Mouse (Mus musculus): ENCODE results near the gene Dctpp1. TPM values are rescaled to one million over a fixed set of nuclear protein-coding genes. Genes with fewer than 3 reads are reported as not detected.
"Not testable (repeated sequence)": the region's sequence is repeated elsewhere in the genome, so short reads cannot be mapped to it uniquely, and the experiment has no call there.

Gene Dctpp1
- total RNA-seq, 2 experiments from 2014 or later = 62.4 to 106 TPM

GRCm38 (mm10) chr7:127270666-127271065, 10.2 kb upstream of the Dctpp1 start:
- no peak for ATAC-seq (replicated peaks; ENCODE audit: poor library complexity)

- ATAC-seq (replicated peaks; ENCODE audit: poor library complexity) = peak; percentile 49
These were observed 9.7 kb upstream of the Dctpp1 start for GRCm38 (mm10) chr7:127270256-127270655.

GRCm38 (mm10) chr7:127263526-127263925, 3.0 kb upstream of the Dctpp1 start:
- no peak for ATAC-seq (replicated peaks; ENCODE audit: poor library complexity)

DNA sequence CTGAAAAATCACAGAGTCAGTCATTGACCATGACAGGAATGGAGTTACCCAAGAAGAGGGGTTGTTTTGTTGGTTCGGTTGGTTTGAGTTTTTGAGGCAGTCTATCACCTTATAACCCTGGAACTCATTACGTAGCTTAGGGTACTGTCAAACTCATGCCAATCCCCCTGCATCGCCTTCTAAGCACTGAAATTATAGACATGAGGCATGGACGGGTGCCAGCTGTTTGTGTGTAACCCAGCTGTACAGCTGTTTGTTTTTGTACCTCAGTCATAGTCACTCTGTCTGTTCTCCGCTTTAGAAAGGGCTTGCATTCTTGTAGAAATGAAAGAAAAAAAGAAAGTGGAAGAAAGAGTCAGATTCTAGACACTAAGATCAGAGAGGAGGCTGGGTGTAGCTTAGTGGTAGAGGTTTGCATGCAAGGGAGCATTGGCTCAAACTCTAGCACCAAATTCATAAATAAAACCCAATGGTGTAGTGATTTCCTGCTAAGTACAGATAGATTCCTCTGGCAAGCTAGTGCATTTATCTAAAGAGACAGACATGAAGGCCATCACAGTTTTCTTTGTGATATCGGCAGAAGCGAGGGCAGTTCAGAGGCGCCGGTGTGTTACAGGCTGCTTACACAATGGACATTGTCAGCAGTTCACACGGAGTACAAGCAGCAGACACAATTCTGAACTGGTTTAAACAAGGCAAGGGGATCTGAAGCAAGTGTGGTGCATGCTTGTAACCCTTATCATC, 1.9 kb upstream of the Dctpp1 start:
- peak; percentile 33 for ATAC-seq (replicated peaks; ENCODE audit: poor library complexity)

DNA sequence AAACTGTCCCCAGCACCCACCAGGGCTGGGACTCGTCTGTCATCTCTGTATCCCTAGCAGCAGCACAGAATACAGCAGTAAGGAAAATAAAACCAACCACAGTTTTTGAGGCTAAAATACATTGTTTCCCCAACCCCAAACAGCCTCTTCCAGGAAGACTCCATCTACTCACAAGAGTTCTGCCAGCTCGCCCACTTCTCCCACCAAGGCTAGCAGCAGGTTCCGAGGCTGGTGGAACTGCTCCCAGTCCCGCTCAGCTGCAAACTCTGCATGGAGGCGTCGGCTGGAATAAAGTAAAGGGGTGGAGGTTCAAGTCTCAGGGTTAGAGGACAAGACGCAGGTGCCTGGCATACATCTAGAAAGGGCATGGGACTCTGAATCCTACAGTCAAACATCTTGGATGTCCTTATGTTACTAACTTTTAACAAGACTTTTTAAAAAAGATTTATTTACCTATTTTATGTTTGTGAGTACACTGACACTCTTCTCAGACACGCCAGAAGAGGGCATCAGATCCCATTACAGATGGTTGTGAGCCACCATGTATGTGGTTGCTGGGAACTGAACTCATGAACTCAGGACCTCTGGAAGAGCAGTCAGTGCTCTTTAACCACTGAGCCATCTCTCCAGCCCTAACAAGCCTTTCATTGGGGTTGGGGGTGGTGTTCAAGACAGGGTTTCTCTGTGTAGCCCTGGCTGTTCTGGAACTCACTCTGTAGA, 1.2 kb downstream of the Dctpp1 start:
- no peak for ATAC-seq (replicated peaks; ENCODE audit: poor library complexity)

- ATAC-seq (replicated peaks; ENCODE audit: poor library complexity) = no peak
These were observed 4.0 kb downstream of the Dctpp1 start for GRCm38 (mm10) chr7:127256518-127256917.

- no peak for ATAC-seq (replicated peaks; ENCODE audit: poor library complexity)
These were observed 4.5 kb downstream of the Dctpp1 start for GRCm38 (mm10) chr7:127255965-127256364.

DNA sequence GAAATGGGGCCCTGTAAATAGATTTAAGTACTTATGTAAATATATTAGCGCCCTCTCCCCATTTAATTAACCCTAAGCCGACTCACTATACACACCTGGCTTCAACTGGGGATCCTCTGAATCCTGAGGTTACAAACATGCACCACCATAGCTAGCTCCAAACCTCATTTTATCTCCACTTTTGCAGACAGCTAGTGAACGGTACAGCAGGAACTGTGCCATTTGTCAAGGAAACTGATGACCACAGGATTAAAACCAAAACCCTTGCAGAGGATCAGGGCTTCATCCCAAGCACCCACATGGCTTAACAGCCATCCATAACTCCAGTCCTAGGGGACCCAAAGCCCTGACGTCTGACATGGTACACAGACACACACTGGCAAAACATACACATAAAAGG, 5.5 kb downstream of the Dctpp1 start:
- no peak for ATAC-seq (replicated peaks; ENCODE audit: poor library complexity)

DNA sequence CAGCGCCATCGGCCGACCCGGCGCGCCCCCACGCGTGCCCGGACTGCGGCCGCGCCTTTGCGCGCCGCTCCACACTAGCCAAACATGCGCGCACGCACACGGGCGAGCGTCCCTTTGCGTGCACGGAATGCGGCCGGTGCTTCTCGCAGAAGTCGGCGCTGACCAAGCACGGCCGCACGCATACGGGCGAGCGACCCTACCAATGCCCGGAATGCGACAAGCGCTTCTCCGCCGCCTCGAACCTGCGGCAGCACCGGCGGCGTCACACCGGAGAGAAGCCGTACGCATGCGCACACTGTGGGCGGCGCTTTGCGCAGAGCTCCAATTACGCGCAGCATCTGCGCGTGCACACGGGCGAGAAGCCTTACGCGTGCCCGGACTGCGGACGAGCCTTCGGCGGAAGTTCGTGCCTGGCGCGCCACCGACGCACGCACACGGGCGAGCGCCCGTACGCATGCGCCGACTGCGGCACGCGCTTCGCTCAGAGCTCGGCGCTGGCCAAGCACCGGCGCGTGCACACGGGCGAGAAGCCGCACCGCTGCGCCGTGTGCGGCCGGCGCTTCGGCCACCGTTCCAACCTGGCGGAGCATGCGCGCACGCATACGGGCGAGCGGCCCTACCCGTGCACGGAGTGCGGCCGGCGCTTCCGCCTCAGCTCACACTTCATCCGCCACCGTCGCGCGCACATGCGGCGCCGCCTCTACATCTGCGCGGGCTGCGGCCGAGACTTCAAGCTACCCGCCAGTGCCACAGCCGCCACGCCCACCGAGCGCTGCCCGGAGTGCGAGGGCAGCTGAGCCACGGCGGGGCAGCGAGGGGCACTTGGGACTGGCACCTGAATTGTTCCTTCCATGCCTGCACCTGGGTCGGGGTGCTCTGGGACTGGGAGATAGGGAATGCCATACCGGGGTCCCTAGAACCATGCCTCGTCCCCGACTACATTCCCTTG, 6.4 kb downstream of the Dctpp1 start:
- peak; percentile 77 for ATAC-seq (replicated peaks; ENCODE audit: poor library complexity)

GRCm38 (mm10) chr7:127253341-127253740, 7.2 kb downstream of the Dctpp1 start:
- no peak for ATAC-seq (replicated peaks; ENCODE audit: poor library complexity)

DNA sequence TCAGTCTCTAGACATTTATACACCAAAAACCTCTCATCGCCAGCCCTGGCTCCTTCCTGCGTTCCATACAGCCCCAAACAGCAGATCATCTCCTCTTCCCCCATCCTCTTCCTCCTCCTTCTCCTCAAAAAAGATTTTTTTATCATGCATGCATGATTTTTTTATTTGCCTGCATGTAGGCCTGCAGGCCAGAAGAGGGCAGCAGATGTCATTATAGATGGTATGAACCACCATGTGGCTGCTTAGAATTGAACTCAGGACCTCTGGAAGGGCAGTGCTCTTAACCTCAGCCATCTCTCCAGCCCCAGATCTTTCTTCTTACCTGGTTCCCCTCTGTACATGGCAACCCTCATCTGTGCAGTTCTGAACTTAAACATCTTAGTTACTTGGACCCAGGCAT, 8.1 kb downstream of the Dctpp1 start:
- peak; percentile 14; the same call in 1 of the 2 replicates for ATAC-seq (replicated peaks; ENCODE audit: poor library complexity)

- not testable (repeated sequence) for ATAC-seq (replicated peaks; ENCODE audit: poor library complexity)
These were observed 10.0 kb downstream of the Dctpp1 start for GRCm38 (mm10) chr7:127250511-127250910.

DNA sequence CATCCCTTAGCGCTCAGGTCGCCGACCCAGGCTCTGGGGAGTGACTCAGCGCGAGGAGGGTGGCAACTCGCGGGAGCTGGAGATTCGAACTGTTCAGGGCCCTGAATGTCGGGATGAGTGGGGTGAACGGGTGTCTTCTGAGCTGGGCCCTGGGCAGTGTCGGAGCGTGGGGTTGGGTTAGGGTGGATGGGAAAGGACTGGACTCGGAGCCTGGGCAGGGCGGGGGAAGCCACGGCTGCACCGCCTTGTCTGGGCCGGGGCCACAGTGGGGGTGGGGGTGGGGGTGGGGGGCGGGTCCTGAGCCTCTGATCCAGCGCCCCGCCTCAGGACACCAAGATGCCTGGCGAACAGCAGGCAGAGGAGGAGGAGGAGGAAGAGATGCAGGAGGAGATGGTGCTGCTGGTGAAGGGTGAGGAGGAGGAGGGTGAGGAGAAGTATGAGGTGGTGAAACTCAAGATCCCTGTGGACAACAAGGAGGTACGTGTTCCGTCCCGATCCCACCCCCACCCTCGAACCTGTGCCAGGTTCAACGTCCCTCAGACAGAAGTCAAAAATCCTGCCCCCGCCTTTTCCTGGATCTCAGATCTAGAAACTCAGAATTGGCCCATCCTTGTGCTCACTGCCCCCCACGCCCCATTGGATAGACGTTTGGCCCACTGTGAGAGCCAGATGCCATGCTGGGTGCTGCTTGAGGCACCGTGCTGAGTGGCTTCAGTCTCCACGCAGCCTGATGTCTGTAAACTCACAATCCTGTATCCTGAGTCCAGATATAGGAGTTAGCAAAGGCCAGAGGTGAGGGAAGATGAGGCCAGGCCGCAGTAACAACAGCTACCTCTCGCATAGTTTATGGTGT, 15.6 kb downstream of the Dctpp1 start:
- ATAC-seq (replicated peaks; ENCODE audit: poor library complexity) = no peak; the same call in none of the 2 replicates

DNA sequence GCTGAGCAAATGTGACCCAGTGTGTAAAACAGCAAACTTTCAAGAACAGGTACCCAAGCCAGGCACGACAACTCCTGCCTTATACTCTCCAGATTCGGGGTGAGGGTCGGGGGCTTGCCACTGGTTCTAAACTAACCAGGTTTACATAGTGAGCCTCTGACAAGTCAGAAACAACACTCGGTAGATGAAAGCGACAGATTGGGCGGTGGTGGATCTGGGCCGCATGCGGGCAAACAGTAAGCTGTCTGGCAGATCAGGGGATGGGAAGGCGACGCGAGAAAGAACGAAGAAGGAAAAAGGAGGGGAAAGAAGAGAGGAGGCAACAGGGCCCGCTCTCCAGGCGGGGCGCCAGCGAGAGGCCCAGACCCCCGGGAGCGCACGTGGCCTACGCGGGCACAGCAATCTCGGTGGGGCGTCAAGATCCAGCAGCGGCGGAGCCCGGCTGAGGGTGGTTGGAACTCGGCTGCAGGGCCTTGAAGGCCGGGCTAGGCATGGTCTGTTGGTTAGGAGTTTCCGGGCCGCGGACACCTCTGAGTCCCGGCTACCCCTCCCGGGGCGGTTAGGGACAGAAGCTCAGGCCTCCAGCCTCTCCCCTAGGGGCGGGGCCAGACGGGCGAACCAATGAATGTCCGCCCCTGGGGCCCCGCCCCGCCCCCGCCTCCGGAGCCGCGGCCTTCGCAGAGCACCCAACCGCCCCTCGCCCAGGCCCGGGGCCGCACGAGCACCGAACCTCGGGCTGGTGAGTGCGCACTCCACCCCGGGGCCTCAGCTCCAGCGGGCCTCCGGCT, 16.4 kb downstream of the Dctpp1 start, which contains the start of gene Zfp771:
Gene Zfp771, plus strand, starts transcription at position 405 of the 788 bp plus-strand sequence.
- peak; percentile 92 for ATAC-seq (replicated peaks; ENCODE audit: poor library complexity)

GRCm38 (mm10) chr7:127243361-127243867, 17.1 kb downstream of the Dctpp1 start:
- ATAC-seq (replicated peaks; ENCODE audit: poor library complexity) = 0 out of 2 replicates have a peak, but pooled peaks have one; percentile 8

DNA sequence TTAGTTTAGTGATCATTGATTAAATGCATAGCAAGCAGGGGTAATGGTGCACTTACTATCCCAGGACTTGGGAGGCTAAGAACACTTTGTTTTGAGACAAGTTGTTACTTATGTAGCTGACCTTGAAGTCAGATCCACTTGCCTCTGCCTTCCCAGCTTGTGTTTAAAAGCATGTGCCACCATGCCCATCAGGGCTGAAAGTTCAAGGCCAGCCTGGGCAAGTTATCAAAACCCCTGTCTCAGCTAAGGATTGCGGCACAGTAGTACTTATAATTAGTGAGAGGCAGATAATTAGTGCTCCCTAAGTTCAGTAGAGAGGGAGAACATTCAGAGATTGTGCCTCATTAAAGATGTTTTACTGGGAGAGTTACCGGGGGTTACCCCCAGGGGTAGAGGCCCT, 25.7 kb downstream of the Dctpp1 start:
- no peak for ATAC-seq (replicated peaks; ENCODE audit: poor library complexity)

- no peak for ATAC-seq (replicated peaks; ENCODE audit: poor library complexity)
These were observed 26.7 kb downstream of the Dctpp1 start for GRCm38 (mm10) chr7:127233765-127234164.

GRCm38 (mm10) chr7:127233368-127233749, 27.1 kb downstream of the Dctpp1 start:
- ATAC-seq (replicated peaks; ENCODE audit: poor library complexity) = peak; percentile 12; the same call in 1 of the 2 replicates

Data from megakaryocyte progenitor cell, adult 5-6 weeks (primary cell).